Mouse (Mus musculus) midbrain, embryonic 11.5 days (tissue): ENCODE results near the gene Olfr15. TPM values are rescaled to one million over a fixed set of nuclear protein-coding genes. Genes with fewer than 3 reads are reported as not detected.
"Not testable (repeated sequence)": the region's sequence is repeated elsewhere in the genome, so short reads cannot be mapped to it uniquely, and the experiment has no call there.

Source experiments
- ATAC-seq: fragments of 200-750 bp; cut with Nextera tagmentation; 2 replicates; pipeline ENCODE4 v1.8.0; 2017; ENCODE audit warnings: moderate TSS enrichment, moderate library complexity; ENCODE audit not compliant: low FRiP score
- DNase-seq: peaks from one replicate; pipeline ENCODE4 v3.0.0; 2015; ENCODE audit warnings: low spot score; ENCODE audit errors: missing footprints
- H3K27ac ChIP-seq: fragments of 300-500 bp; sonication (generic); 2 replicates; pipeline ENCODE4 v1.5.1; 2014; ENCODE audit warnings: low read depth, low read length
- H3K27me3 ChIP-seq: fragments of 300-500 bp; sonication (generic); 2 replicates; pipeline ENCODE4 v1.6.1; 2014; ENCODE audit warnings: mild to moderate bottlenecking, low read length, moderate library complexity, mixed read lengths; ENCODE audit not compliant: control insufficient read depth, insufficient read depth
- H3K36me3 ChIP-seq: fragments of 300-500 bp; sonication (generic); 2 replicates; pipeline ENCODE4 v1.6.1; 2014; ENCODE audit warnings: mild to moderate bottlenecking, low read length, moderate library complexity, mixed read lengths; ENCODE audit not compliant: control insufficient read depth, insufficient read depth
- H3K4me1 ChIP-seq: fragments of 300-500 bp; sonication (generic); 2 replicates; pipeline ENCODE4 v1.6.1; 2014; ENCODE audit warnings: low read length; ENCODE audit not compliant: control insufficient read depth, insufficient read depth
- H3K4me2 ChIP-seq: fragments of 300-500 bp; sonication (generic); 2 replicates; pipeline ENCODE4 v1.6.1; 2014; ENCODE audit warnings: mild to moderate bottlenecking, moderate library complexity
- H3K4me3 ChIP-seq: fragments of 300-500 bp; sonication (generic); 2 replicates; pipeline ENCODE4 v1.5.1; 2014; ENCODE audit warnings: low read depth, low read length
- H3K9ac ChIP-seq: fragments of 300-500 bp; sonication (generic); 2 replicates; pipeline ENCODE4 v1.6.1; 2014; ENCODE audit warnings: low read length
- H3K9me3 ChIP-seq: fragments of 300-500 bp; sonication (generic); 2 replicates; pipeline ENCODE4 v1.6.1; 2016; ENCODE audit warnings: low read length; ENCODE audit not compliant: control insufficient read depth
- WGBS: fragments of 180-500 bp; shearing (Covaris S2); extraction: QIAGEN DNeasy Blood & Tissue Kit; methylation state at CpG from one replicate; pipeline ENCODE4 v1.1.7; 2014; 5-methylcytosine and 5-hydroxymethylcytosine counted together
- polyA plus RNA-seq: library from polyadenylated mRNA; unstranded; fragments of >200 nt; fragmentation: Nextera tagmentation; extraction: Ambion mirVana; gene quantifications from 2 replicates; pipeline ENCODE4 v1.2.1, GENCODE M21; 2014

The Olfr15 gene
- polyA plus RNA-seq, 1 experiment from 2014 or later = not detected

GRCm38 (mm10) chr16:3839157-3839885 lies 8.6 kb downstream of the Olfr15 start:
- 63% methylated on average over 17 of the region's 17 CpGs for WGBS
- Histone ChIP-seq H3K4me3 (no peak overlapping the region), H3K9me3 (no peaks in the 10 kb centered on the region), H3K27me3 (no peaks in the 10 kb centered on the region), H3K36me3 (no peaks in the 10 kb centered on the region), H3K9ac (no peak overlapping the region), H3K4me1 (no peaks in the 10 kb centered on the region), H3K27ac (no peak overlapping the region), H3K4me2 (no peak overlapping the region)
- no peak for ATAC-seq
- DNase-seq = no peak

GRCm38 (mm10) chr16:3842989-3843388 lies 12.3 kb downstream of the Olfr15 start:
- Histone ChIP-seq H3K9ac (no peak overlapping the region), H3K4me3 (no peak overlapping the region), H3K27ac (no peak overlapping the region), H3K36me3 (no peaks in the 10 kb centered on the region), H3K27me3 (no peaks in the 10 kb centered on the region), H3K4me1 (no peaks in the 10 kb centered on the region), H3K9me3 (no peaks in the 10 kb centered on the region), H3K4me2 (no peak overlapping the region)
- 44% methylated on average over 4 of the region's 4 CpGs for WGBS
- ATAC-seq (no peak), DNase-seq (peak; percentile 84)

- H3K36me3 ChIP-seq = no peaks in the 10 kb centered on the region
- no peak overlapping the region for H3K4me3 ChIP-seq
- no peaks in the 10 kb centered on the region for H3K4me1 ChIP-seq
- H3K27ac ChIP-seq = no peak overlapping the region
- no peak for DNase-seq
- H3K27me3 ChIP-seq = no peaks in the 10 kb centered on the region
- no peak for ATAC-seq
- H3K9ac ChIP-seq = no peak overlapping the region
- no peak overlapping the region for H3K4me2 ChIP-seq
- 70% methylated on average over 1 of the region's 1 CpGs for WGBS
- H3K9me3 ChIP-seq = no peaks in the 10 kb centered on the region
These were observed 13.1 kb downstream of the Olfr15 start for GRCm38 (mm10) chr16:3843796-3844195.

GRCm38 (mm10) chr16:3846711-3847518 lies 16.2 kb downstream of the Olfr15 start, which contains the start of gene Zfp174:
TSS of gene Zfp174 (plus strand) at chr16:3847268.
- H3K4me1 ChIP-seq = no peaks in the 10 kb centered on the region
- no peaks in the 10 kb centered on the region; the same call in 1 of the 2 replicates for H3K36me3 ChIP-seq
- no peak within 1 kb of the TSS for H3K27ac ChIP-seq
- 4% methylated on average over 38 of the region's 38 CpGs for WGBS
- DNase-seq (peak; percentile 99), ATAC-seq (peak; percentile 99)
- peak within 1 kb of the TSS; percentile 72 for H3K9ac ChIP-seq
- peak within 1 kb of the TSS; percentile 69 for H3K4me2 ChIP-seq
- no peaks in the 10 kb centered on the region for H3K27me3 ChIP-seq
- no peaks in the 10 kb centered on the region for H3K9me3 ChIP-seq
- H3K4me3 ChIP-seq = peak within 1 kb of the TSS; percentile 68

GRCm38 (mm10) chr16:3847871-3848270 lies 17.2 kb downstream of the Olfr15 start:
- Histone ChIP-seq H3K36me3 (no peaks in the 10 kb centered on the region; the same call in 1 of the 2 replicates), H3K9me3 (no peaks in the 10 kb centered on the region), H3K27ac (no peak overlapping the region), H3K4me3 (peak overlapping the region; percentile 68), H3K4me1 (no peaks in the 10 kb centered on the region), H3K4me2 (peak overlapping the region; percentile 69), H3K9ac (no peak overlapping the region), H3K27me3 (no peaks in the 10 kb centered on the region)
- ATAC-seq (no peak), DNase-seq (no peak)
- 62% methylated on average over 4 of the region's 4 CpGs for WGBS

GRCm38 (mm10) chr16:3848416-3848815 lies 17.7 kb downstream of the Olfr15 start:
- H3K4me3 ChIP-seq = no peak overlapping the region
- H3K4me2 ChIP-seq = no peak overlapping the region
- no peaks in the 10 kb centered on the region for H3K27me3 ChIP-seq
- DNase-seq (no peak), ATAC-seq (no peak)
- no peaks in the 10 kb centered on the region for H3K4me1 ChIP-seq
- 70% methylated on average over 3 of the region's 3 CpGs for WGBS
- H3K9me3 ChIP-seq = no peaks in the 10 kb centered on the region
- H3K36me3 ChIP-seq = no peaks in the 10 kb centered on the region; the same call in 1 of the 2 replicates
- H3K9ac ChIP-seq = no peak overlapping the region
- no peak overlapping the region for H3K27ac ChIP-seq

GRCm38 (mm10) chr16:3851301-3851700 lies 20.6 kb downstream of the Olfr15 start:
- H3K36me3 ChIP-seq, H3K4me2 ChIP-seq, H3K27me3 ChIP-seq, H3K9me3 ChIP-seq, H3K27ac ChIP-seq, H3K4me1 ChIP-seq, H3K4me3 ChIP-seq, H3K9ac ChIP-seq, ATAC-seq, DNase-seq: not testable (repeated sequence)
- 84% methylated on average over 9 of the region's 13 CpGs for WGBS

- H3K27ac ChIP-seq = no peak overlapping the region
- H3K4me1 ChIP-seq = no peaks in the 10 kb centered on the region
- no peaks in the 10 kb centered on the region for H3K9me3 ChIP-seq
- ATAC-seq = no peak
- no peaks in the 10 kb centered on the region; the same call in 1 of the 2 replicates for H3K36me3 ChIP-seq
- H3K4me2 ChIP-seq = no peak overlapping the region
- H3K4me3 ChIP-seq = no peak overlapping the region
- H3K27me3 ChIP-seq = no peaks in the 10 kb centered on the region
- 31% methylated on average over 12 of the region's 12 CpGs for WGBS
- H3K9ac ChIP-seq = no peak overlapping the region
- DNase-seq = no peak
These were observed 21.9 kb downstream of the Olfr15 start for GRCm38 (mm10) chr16:3852586-3852985.
